Mouse (Mus musculus): Measurements from ENCODE around the gene Serf1. TPM values are rescaled to one million over a fixed set of nuclear protein-coding genes. Genes with fewer than 3 reads are reported as not detected.

Gene Serf1
- polyA plus RNA-seq, 1 experiment from 2014 or later, result 267 TPM

Other genes starting within 250 kb of the Serf1 start
- gene Cartpt, start 206.9 kb upstream of the Serf1 start, polyA plus RNA-seq (2014; fragmentation: Nextera tagmentation; extraction: Ambion mirVana), result 32.1 and 32.8 TPM in 2 replicates
- gene Mccc2, start 92.4 kb upstream of the Serf1 start, polyA plus RNA-seq (2014; fragmentation: Nextera tagmentation; extraction: Ambion mirVana), result 34.6 and 36.5 TPM in 2 replicates
- 23.0 and 31.6 TPM in 2 replicates for gene Bdp1, start 3.9 kb upstream of the Serf1 start, polyA plus RNA-seq (2014; fragmentation: Nextera tagmentation; extraction: Ambion mirVana)
- 78.4 and 82.6 TPM in 2 replicates for gene Smn1, start 16.8 kb downstream of the Serf1 start, polyA plus RNA-seq (2014; fragmentation: Nextera tagmentation; extraction: Ambion mirVana)
- gene Naip2, start 94.1 kb downstream of the Serf1 start, polyA plus RNA-seq (2014; fragmentation: Nextera tagmentation; extraction: Ambion mirVana), result 0.19 and 0.25 TPM in 2 replicates
- 0.14 and 0.15 TPM in 2 replicates for gene Naip5, start 138.3 kb downstream of the Serf1 start, polyA plus RNA-seq (2014; fragmentation: Nextera tagmentation; extraction: Ambion mirVana)
- 0.11 TPM in 1 of 2 replicates, not detected in the other for gene Naip6, start 209.7 kb downstream of the Serf1 start, polyA plus RNA-seq (2014; fragmentation: Nextera tagmentation; extraction: Ambion mirVana)

All from hindbrain, embryonic 11.5 days (tissue).